Mouse (Mus musculus) lung, postnatal 0 days (tissue): Measurements from ENCODE around the gene 4930505A04Rik.

Source experiments
- CTCF ChIP-seq: IDR thresholded peaks from 2 replicates; pipeline ENCODE4 v1.5.1; 2016; ENCODE audit warnings: antibody characterized with exemption, mild to moderate bottlenecking
- EP300 ChIP-seq: IDR thresholded peaks from 2 replicates; pipeline ENCODE4 v1.6.1; 2016; ENCODE audit warnings: antibody characterized with exemption, mild to moderate bottlenecking, control low read depth

DNA sequence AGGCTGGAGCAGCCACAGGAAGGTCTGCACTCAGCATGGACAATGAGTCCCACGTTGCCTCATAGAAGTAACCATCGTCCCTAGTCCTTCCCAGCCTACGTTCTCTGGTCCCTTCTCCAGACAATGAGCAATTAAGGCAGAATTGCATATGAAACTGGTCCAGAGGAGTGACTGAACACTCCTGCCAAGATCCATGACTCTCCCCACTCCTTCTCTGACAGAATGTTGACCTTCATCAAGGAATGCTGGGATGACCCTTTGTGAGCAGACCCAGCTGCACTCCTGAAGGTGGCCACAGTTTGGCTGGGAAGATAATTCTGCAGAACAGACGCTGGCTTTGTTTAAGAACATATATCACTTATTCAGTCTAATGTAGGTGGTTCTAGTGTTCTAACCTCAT lies 11.7 kb upstream of the 4930505A04Rik start:
- TF ChIP-seq CTCF (no peak), EP300 (no peak)
